8 mouse cellular contexts compared by ENCODE assay signal in genomic region chr9:90125416-90126099, GRCm38 (mm10). TPM values are rescaled to one million over a fixed set of nuclear protein-coding genes. Genes with fewer than 3 reads are reported as not detected.
DNase-seq lines count a peak whose midpoint lies in the region; ATAC-seq lines count a peak whose summit lies in the region.

No protein-coding gene starts in this region.

- 13% methylated on average over 7 of the region's 7 CpGs for WGBS in kidney, embryonic 16.5 days
- 13% methylated on average over 7 of the region's 7 CpGs for WGBS in hindbrain, embryonic 13.5 days
- 14% methylated on average over 7 of the region's 7 CpGs for WGBS in midbrain, embryonic 14.5 days

- peak overlapping the region; percentile 59 for H3K4me2 ChIP-seq in kidney, embryonic 16.5 days (replicated peaks; ENCODE audit: low read depth, low read length)
- peak overlapping the region; percentile 43 for H3K4me2 ChIP-seq in hindbrain, embryonic 13.5 days
- peak overlapping the region; percentile 41 for H3K4me2 ChIP-seq in midbrain, embryonic 14.5 days (ENCODE audit: low read length)

- no peak for DNase-seq in kidney, adult 18-20 months
- peak; percentile 34 for DNase-seq in embryo, embryonic 10 days (ENCODE audit: low spot score)
- no peak for DNase-seq in midbrain, embryonic 14.5 days
- no peak for DNase-seq in spleen, postnatal 4 days (ENCODE audit: low spot score in 2 of 2)
- no peak for DNase-seq in urinary bladder, adult 18-20 months (ENCODE audit: low spot score in 2 of 2)
- no peak for DNase-seq in right cerebral cortex, adult 18-20 months

- H3K36me3 ChIP-seq in kidney, embryonic 16.5 days (ENCODE audit: insufficient read depth, low read length) = no peaks in the 10 kb centered on the region
- no peaks in the 10 kb centered on the region for H3K36me3 ChIP-seq in hindbrain, embryonic 13.5 days
- no peaks in the 10 kb centered on the region for H3K36me3 ChIP-seq in midbrain, embryonic 14.5 days (ENCODE audit: control insufficient read depth, insufficient read depth, low read length)

- H3K27me3 ChIP-seq in kidney, embryonic 16.5 days (ENCODE audit: insufficient read depth, low read length) = no peaks in the 10 kb centered on the region; the same call in 1 of the 2 replicates
- 0 out of 2 replicates have a peak, but pooled peaks cover 3% of the 10 kb centered on the region for H3K27me3 ChIP-seq in hindbrain, embryonic 13.5 days
- H3K27me3 ChIP-seq in midbrain, embryonic 14.5 days (ENCODE audit: control insufficient read depth, insufficient read depth, low read length) = no peaks in the 10 kb centered on the region

- H3K4me3 ChIP-seq in kidney, embryonic 16.5 days (ENCODE audit: low read length) = peak overlapping the region; percentile 46
- H3K4me3 ChIP-seq in hindbrain, embryonic 13.5 days = peak overlapping the region; percentile 23
- peak overlapping the region; percentile 9; the same call in 1 of the 2 replicates for H3K4me3 ChIP-seq in midbrain, embryonic 14.5 days (replicated peaks; ENCODE audit: low read depth, low read length)

- no peaks in the 10 kb centered on the region for H3K9me3 ChIP-seq in kidney, embryonic 16.5 days (ENCODE audit: low read length)
- H3K9me3 ChIP-seq in hindbrain, embryonic 13.5 days = no peaks in the 10 kb centered on the region
- H3K9me3 ChIP-seq in midbrain, embryonic 14.5 days (ENCODE audit: control insufficient read depth, low read length) = no peaks in the 10 kb centered on the region

- H3K9ac ChIP-seq in kidney, embryonic 16.5 days (replicated peaks; ENCODE audit: low read length) = 0 out of 2 replicates have a peak overlapping the region, but pooled peaks have one; percentile 31
- H3K9ac ChIP-seq in hindbrain, embryonic 13.5 days = no peak overlapping the region
- H3K9ac ChIP-seq in midbrain, embryonic 14.5 days (replicated peaks; ENCODE audit: low read length) = no peak overlapping the region

- ATAC-seq in kidney, embryonic 16.5 days (ENCODE audit: low FRiP score, low TSS enrichment) = no peak
- no peak for ATAC-seq in hindbrain, embryonic 13.5 days (ENCODE audit: low FRiP score)
- no peak for ATAC-seq in midbrain, embryonic 14.5 days (ENCODE audit: low FRiP score, low TSS enrichment)

- H3K27ac ChIP-seq in kidney, embryonic 16.5 days (ENCODE audit: low read length) = no peak overlapping the region
- no peak overlapping the region for H3K27ac ChIP-seq in hindbrain, embryonic 13.5 days
- no peak overlapping the region for H3K27ac ChIP-seq in midbrain, embryonic 14.5 days (replicated peaks; ENCODE audit: low read depth, low read length)

- peaks cover 6% of the 10 kb centered on the region; the same call in 1 of the 2 replicates for H3K4me1 ChIP-seq in kidney, embryonic 16.5 days (ENCODE audit: insufficient read depth, low read length)
- H3K4me1 ChIP-seq in hindbrain, embryonic 13.5 days (replicated peaks) = 0 out of 2 replicates have a peak, but pooled peaks cover 8% of the 10 kb centered on the region
- 0 out of 2 replicates have a peak, but pooled peaks cover 5% of the 10 kb centered on the region for H3K4me1 ChIP-seq in midbrain, embryonic 14.5 days (ENCODE audit: control insufficient read depth, insufficient read depth, low read length)

RNA-seq across cellular contexts. Expression of gene Morf4l1, which starts 11.0 kb away (rescaled TPM):
- 444 and 471 TPM in 2 replicates for polyA plus RNA-seq in kidney, embryonic 16.5 days (2015; fragmentation: Nextera tagmentation; extraction: Ambion mirVana)
- polyA plus RNA-seq in hindbrain, embryonic 13.5 days (2015; fragmentation: Nextera tagmentation; extraction: Ambion mirVana) = 546 and 556 TPM in 2 replicates
- 616 and 659 TPM in 2 replicates for polyA plus RNA-seq in midbrain, embryonic 14.5 days (2014; fragmentation: Nextera tagmentation; extraction: Ambion mirVana)

RNA-seq across cellular contexts. Expression of gene Adamts7, which starts 37.3 kb away (rescaled TPM):
- polyA plus RNA-seq in kidney, embryonic 16.5 days (2015; fragmentation: Nextera tagmentation; extraction: Ambion mirVana) = 16.5 and 17.5 TPM in 2 replicates
- polyA plus RNA-seq in hindbrain, embryonic 13.5 days (2015; fragmentation: Nextera tagmentation; extraction: Ambion mirVana) = 12.1 and 14.1 TPM in 2 replicates
- polyA plus RNA-seq in midbrain, embryonic 14.5 days (2014; fragmentation: Nextera tagmentation; extraction: Ambion mirVana) = 8.1 and 10.7 TPM in 2 replicates
